10 mouse cellular contexts compared by ENCODE assay signal in genomic region chr5:31082355-31082754, GRCm38 (mm10). TPM values are rescaled to one million over a fixed set of nuclear protein-coding genes. Genes with fewer than 3 reads are reported as not detected.
DNase-seq lines count a peak whose midpoint lies in the region; ATAC-seq and TF ChIP-seq lines count a peak whose summit lies in the region.
"Had no signal": no experiment of that assay in that cellular context is flagged by ENCODE, and none has a peak within 500 bp of the region (broad histone marks: within the 10 kb centered on the region; RNA-seq: fewer than 3 reads in every experiment).

No protein-coding gene starts in this region.

- ATAC-seq in midbrain, embryonic 15.5 days (replicated peaks) = no peak

- H3K4me3 ChIP-seq in E14TG2a.4 (replicated peaks; ENCODE audit: low read length) = no peak overlapping the region
- H3K4me3 ChIP-seq in embryonic facial prominence, embryonic 10.5 days = no peak overlapping the region
- no peak overlapping the region for H3K4me3 ChIP-seq in limb, embryonic 10.5 days
- H3K4me3 ChIP-seq in midbrain, embryonic 15.5 days = no peak overlapping the region
- H3K4me3 ChIP-seq: limb, embryonic 13.5 days had no signal

- no peak overlapping the region for H3K9ac ChIP-seq in midbrain, embryonic 15.5 days

- DNase-seq in heart, adult 11 months = peak; percentile 95
- no peak for DNase-seq in heart, postnatal 25 days (ENCODE audit: low spot score)
- DNase-seq in embryonic facial prominence, embryonic 10.5 days (ENCODE audit: low spot score) = peak; percentile 69
- DNase-seq in heart, postnatal 4 days = peak; percentile 83
- peak; percentile 61 for DNase-seq in limb, embryonic 10.5 days (ENCODE audit: low spot score)
- peak; percentile 68 for DNase-seq in thymus, postnatal 25 days

- no peak overlapping the region for H3K4me2 ChIP-seq in midbrain, embryonic 15.5 days
- H3K4me2 ChIP-seq: limb, embryonic 13.5 days had no signal

- TF ChIP-seq CTCF in E14TG2a.4 (conservative IDR thresholded peaks at IDR 0.05; ENCODE audit: low read length) = peak; percentile 21; the same call in 1 of the 2 replicates

- no peak overlapping the region for H3K27ac ChIP-seq in embryonic facial prominence, embryonic 10.5 days (replicated peaks)
- H3K27ac ChIP-seq in limb, embryonic 10.5 days = no peak overlapping the region
- H3K27ac ChIP-seq in midbrain, embryonic 15.5 days = 0 out of 2 replicates have a peak overlapping the region, but pooled peaks have one; percentile 53
- H3K27ac ChIP-seq: limb, embryonic 13.5 days had no signal

- WGBS in embryonic facial prominence, embryonic 10.5 days = 12% methylated on average over 5 of the region's 5 CpGs
- 24% methylated on average over 5 of the region's 5 CpGs for WGBS in limb, embryonic 10.5 days
- WGBS in midbrain, embryonic 15.5 days = 15% methylated on average over 5 of the region's 5 CpGs

- intact Hi-C loops in heart, postnatal 25 days (cut with DNase I) = no loop called here

- peaks cover 7% of the 10 kb centered on the region for H3K4me1 ChIP-seq in E14TG2a.4 (replicated peaks; ENCODE audit: low read depth, low read length)
- H3K4me1 ChIP-seq in embryonic facial prominence, embryonic 10.5 days = peaks cover 22% of the 10 kb centered on the region
- H3K4me1 ChIP-seq in limb, embryonic 10.5 days = peaks cover 16% of the 10 kb centered on the region
- H3K4me1 ChIP-seq in midbrain, embryonic 15.5 days = peaks cover 16% of the 10 kb centered on the region

- H3K9me3 ChIP-seq in E14TG2a.4 (ENCODE audit: low read length) = no peaks in the 10 kb centered on the region
- H3K9me3 ChIP-seq in embryonic facial prominence, embryonic 10.5 days = no peaks in the 10 kb centered on the region
- H3K9me3 ChIP-seq in limb, embryonic 10.5 days (replicated peaks) = no peaks in the 10 kb centered on the region
- H3K9me3 ChIP-seq in midbrain, embryonic 15.5 days = no peaks in the 10 kb centered on the region
- H3K9me3 ChIP-seq: limb, embryonic 13.5 days had no signal

- H3K27me3 ChIP-seq in E14TG2a.4 (ENCODE audit: insufficient read depth, low read length) = peaks cover 21% of the 10 kb centered on the region
- peaks cover 39% of the 10 kb centered on the region for H3K27me3 ChIP-seq in embryonic facial prominence, embryonic 10.5 days (replicated peaks; ENCODE audit: low read depth, poor library complexity, severe bottlenecking)
- H3K27me3 ChIP-seq in limb, embryonic 10.5 days (ENCODE audit: low read depth, poor library complexity, severe bottlenecking) = peaks cover 37% of the 10 kb centered on the region
- no peaks in the 10 kb centered on the region for H3K27me3 ChIP-seq in midbrain, embryonic 15.5 days (replicated peaks)

- peaks cover 24% of the 10 kb centered on the region for H3K36me3 ChIP-seq in E14TG2a.4 (ENCODE audit: insufficient read depth, low read length)
- peaks cover 27% of the 10 kb centered on the region for H3K36me3 ChIP-seq in embryonic facial prominence, embryonic 10.5 days (replicated peaks)
- peaks cover 25% of the 10 kb centered on the region for H3K36me3 ChIP-seq in limb, embryonic 10.5 days
- peaks cover 6% of the 10 kb centered on the region; the same call in 1 of the 2 replicates for H3K36me3 ChIP-seq in midbrain, embryonic 15.5 days (replicated peaks)

RNA-seq across cellular contexts. Expression of gene Dnajc5g, which starts 23.7 kb away (rescaled TPM):
- not detected for total RNA-seq in heart, postnatal 25 days (2021)
- not detected in 2 replicates for polyA plus RNA-seq in embryonic facial prominence, embryonic 10.5 days (2016; fragmentation: Nextera tagmentation; extraction: Ambion mirVana)
- not detected for total RNA-seq in heart, postnatal 4 days (2021)
- polyA plus RNA-seq in limb, embryonic 10.5 days (2016; fragmentation: Nextera tagmentation; extraction: Ambion mirVana) = not detected in 2 replicates
- not detected in 2 replicates for polyA plus RNA-seq in midbrain, embryonic 15.5 days (2015; fragmentation: Nextera tagmentation; extraction: Ambion mirVana)
- total RNA-seq: adrenal gland, postnatal 4 days had no signal
- polyA plus RNA-seq: limb, embryonic 13.5 days had no signal

RNA-seq across cellular contexts. Expression of gene Slc30a3, which starts 25.7 kb away (rescaled TPM):
- total RNA-seq in heart, postnatal 25 days (2021) = not detected
- 0.59 and 0.85 TPM in 2 replicates for polyA plus RNA-seq in embryonic facial prominence, embryonic 10.5 days (2016; fragmentation: Nextera tagmentation; extraction: Ambion mirVana)
- total RNA-seq in heart, postnatal 4 days (2021) = under 1 TPM in 1 of 2 experiments, not detected in 1; 0.24 TPM
- polyA plus RNA-seq in limb, embryonic 10.5 days (2016; fragmentation: Nextera tagmentation; extraction: Ambion mirVana) = 0.24 and 0.26 TPM in 2 replicates
- 20.4 and 21.5 TPM in 2 replicates for polyA plus RNA-seq in midbrain, embryonic 15.5 days (2015; fragmentation: Nextera tagmentation; extraction: Ambion mirVana)

RNA-seq across cellular contexts. Expression of gene Cad, which starts 27.8 kb away (rescaled TPM):
- total RNA-seq in heart, postnatal 25 days (2021) = 10 to 100 TPM; 14.4 to 15.5 TPM
- 64.6 and 71.3 TPM in 2 replicates for polyA plus RNA-seq in embryonic facial prominence, embryonic 10.5 days (2016; fragmentation: Nextera tagmentation; extraction: Ambion mirVana)
- total RNA-seq in heart, postnatal 4 days (2021) = 10 to 100 TPM; 33.5 to 40.7 TPM
- 63.1 and 71.3 TPM in 2 replicates for polyA plus RNA-seq in limb, embryonic 10.5 days (2016; fragmentation: Nextera tagmentation; extraction: Ambion mirVana)
- 14.9 and 16.2 TPM in 2 replicates for polyA plus RNA-seq in midbrain, embryonic 15.5 days (2015; fragmentation: Nextera tagmentation; extraction: Ambion mirVana)

RNA-seq across cellular contexts. Expression of gene Slc5a6, which starts 33.6 kb away (rescaled TPM):
- total RNA-seq in heart, postnatal 25 days (2021) = 10 to 100 TPM in 1 of 2 experiments, 1 to 10 TPM in 1; 9.9 to 10.5 TPM
- polyA plus RNA-seq in embryonic facial prominence, embryonic 10.5 days (2016; fragmentation: Nextera tagmentation; extraction: Ambion mirVana) = 9.9 and 12.2 TPM in 2 replicates
- total RNA-seq in heart, postnatal 4 days (2021) = 1 to 10 TPM; 7.0 to 7.2 TPM
- 10.4 and 10.8 TPM in 2 replicates for polyA plus RNA-seq in limb, embryonic 10.5 days (2016; fragmentation: Nextera tagmentation; extraction: Ambion mirVana)
- polyA plus RNA-seq in midbrain, embryonic 15.5 days (2015; fragmentation: Nextera tagmentation; extraction: Ambion mirVana) = 26.9 and 29.1 TPM in 2 replicates

RNA-seq across cellular contexts. Expression of gene Trim54, which starts 34.2 kb away (rescaled TPM):
- total RNA-seq in heart, postnatal 25 days (2021) = 100 to 1,000 TPM; 183 to 212 TPM
- not detected in 2 replicates for polyA plus RNA-seq in embryonic facial prominence, embryonic 10.5 days (2016; fragmentation: Nextera tagmentation; extraction: Ambion mirVana)
- total RNA-seq in heart, postnatal 4 days (2021) = 10 to 100 TPM; 33.4 to 35.6 TPM
- 0.23 TPM in 1 of 2 replicates, not detected in the other for polyA plus RNA-seq in limb, embryonic 10.5 days (2016; fragmentation: Nextera tagmentation; extraction: Ambion mirVana)
- polyA plus RNA-seq in midbrain, embryonic 15.5 days (2015; fragmentation: Nextera tagmentation; extraction: Ambion mirVana) = not detected in 2 replicates

Comparison
In these comparisons a context has a peak if more than half of its experiments do, and no peak if none do; other contexts are left out.
1. RNA of gene Slc30a3, which starts 25.7 kb away (polyA plus RNA-seq): 20.4 to 21.5 TPM in midbrain, embryonic 15.5 days; 0.59 to 0.85 TPM in embryonic facial prominence, embryonic 10.5 days and 0.24 to 0.26 TPM in limb, embryonic 10.5 days; every median in the first group is over 10 times any median in the second.